Mouse (Mus musculus) telencephalon, adult 2 months (tissue): ENCODE results near the gene Spns3.

ENCODE experiments used
- DNase-seq: peaks from one replicate; pipeline ENCODE4 v3.0.0-alpha.2; 2011; ENCODE audit warnings: low read depth, low spot score

The Spns3 gene

DNA sequence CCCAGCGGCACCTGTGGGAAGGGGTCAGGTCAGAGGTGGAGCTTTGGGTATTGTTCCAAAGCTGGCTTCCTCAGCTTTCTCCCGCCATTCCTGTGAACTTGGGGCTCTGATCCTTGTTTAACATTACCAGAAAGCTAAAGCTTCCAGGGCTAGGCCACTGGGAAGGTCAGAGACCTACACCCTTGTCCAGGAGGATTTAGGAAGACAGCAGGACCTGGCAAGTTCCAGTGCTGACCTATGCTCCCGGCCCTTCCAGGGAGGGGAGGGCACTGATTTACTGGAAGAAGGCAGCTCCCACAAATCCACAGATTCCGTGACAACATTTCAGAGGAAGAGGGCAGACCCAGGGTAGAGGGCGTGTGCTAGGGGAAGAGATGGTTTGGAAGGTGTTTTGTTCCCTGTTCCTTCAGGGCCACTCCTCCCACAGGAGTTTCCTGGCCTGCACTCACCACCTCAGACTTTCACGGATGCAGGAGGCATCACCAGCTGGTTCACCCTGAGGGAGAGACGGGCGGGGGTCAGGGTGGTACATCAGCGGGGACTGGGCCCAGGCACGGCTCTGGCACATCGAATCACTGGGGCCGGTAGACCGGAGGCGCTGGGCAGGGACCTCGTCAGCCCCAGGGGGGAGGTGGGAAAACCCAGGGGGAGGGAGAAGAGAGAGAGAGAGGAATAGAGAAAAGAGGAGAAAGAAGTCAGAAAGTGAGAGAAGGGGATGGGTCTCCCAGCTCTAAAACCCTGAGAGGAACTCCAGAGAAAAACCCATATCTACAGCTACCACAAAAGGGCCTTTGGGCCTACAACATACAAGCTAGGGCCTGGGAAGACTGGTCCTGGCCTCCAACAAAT, 97.0 kb downstream of the Spns3 start:
- DNase-seq, result no peak

DNA sequence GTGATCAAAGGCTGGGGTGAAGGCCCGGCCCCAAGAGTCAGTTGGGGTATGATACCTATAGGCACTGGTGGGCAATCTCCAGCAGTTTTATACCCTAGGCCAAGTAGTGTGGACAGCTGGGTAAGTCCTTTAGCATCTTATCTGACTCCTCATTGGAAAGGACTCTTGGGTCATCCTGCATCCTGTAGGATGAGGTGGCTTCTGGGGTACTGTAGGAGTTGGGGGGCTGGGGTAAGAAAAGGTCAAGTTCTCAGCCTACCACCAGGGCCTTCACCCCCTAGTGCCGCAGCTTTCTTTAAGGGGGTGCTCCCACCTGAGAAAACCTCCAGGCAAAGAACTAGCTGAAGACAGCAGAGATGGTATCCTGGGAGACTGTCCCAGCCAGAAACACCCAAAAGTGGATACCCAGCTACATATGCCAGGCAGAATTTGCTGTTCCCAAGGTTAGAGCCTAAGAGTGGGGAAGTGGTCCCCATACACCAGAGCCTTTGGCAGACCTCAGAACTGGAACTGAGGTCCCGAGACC, 98.1 kb downstream of the Spns3 start:
- DNase-seq, result no peak

GRCm38 (mm10) chr11:72447475-72447874, 102.8 kb downstream of the Spns3 start:
- no peak for DNase-seq

GRCm38 (mm10) chr11:72446311-72447105, 103.8 kb downstream of the Spns3 start:
- no peak for DNase-seq
